Mouse (Mus musculus) left cerebral cortex, adult 9 months (tissue): ENCODE results near the gene Exoc6b.

Experiments
- DNase-seq, 2 experiments: peaks; one replicate each; pipeline ENCODE4 v3.0.0; 2022; ENCODE audit warnings: low spot score in 2 of 2

Exoc6b gene

DNA sequence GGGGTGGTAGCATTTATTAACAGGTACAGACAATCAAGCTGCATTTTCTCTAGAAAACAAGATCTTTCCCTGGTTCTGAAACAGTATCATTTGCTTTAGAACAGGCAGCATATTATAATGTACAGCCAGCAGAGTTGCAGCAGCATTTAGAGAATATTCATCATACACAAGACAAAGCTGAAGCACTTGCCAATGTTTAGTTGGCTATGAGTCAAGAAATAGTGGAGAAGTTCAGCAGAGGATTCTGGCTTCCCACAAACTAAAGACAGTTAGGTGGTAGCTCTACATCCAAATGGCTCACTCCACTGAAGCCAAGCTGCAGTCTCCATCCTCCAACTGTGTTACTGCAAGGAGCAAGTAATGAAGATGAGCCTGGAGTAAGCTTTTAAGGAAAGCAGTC lies 342.4 kb downstream of the Exoc6b start:
- no peak for DNase-seq

DNA sequence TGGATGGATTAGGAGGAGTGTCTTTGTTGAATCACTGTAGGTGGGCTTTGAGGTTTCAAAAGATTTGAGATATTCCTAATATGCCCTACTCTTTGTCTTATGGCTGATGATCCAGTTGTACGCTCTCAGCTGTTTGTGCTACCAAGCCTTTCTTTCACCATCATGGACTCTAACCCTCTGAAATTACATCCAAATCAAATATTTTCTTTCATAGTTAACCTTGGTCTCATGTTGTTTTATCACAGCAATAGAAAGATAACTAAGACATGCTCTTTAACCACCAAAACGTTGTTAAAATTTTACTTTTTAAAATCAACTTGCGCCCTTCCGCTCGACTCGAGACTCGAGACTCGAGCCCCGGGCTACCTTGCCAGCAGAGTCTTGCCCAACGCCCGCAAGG lies 356.1 kb downstream of the Exoc6b start:
- no peak for DNase-seq

DNA sequence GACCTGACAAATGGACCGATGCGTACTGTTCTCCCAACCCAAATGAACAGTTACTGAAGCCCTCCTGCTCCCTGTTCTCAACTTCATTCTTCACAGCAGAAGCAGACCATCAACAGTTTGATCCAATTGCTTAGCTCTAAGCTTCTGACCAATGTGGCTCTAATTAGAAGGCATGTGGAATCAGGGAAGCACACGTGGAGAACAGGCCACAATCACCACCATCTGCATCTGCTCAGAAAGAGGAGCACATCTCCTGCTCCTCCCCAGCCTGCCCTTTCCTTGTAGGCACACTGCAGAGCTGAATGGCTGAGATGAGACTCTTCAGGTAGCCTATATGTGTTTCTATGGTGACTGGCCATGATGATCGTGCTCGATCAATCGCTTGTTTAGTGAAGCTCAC lies 358.5 kb downstream of the Exoc6b start:
- no peak for DNase-seq

DNA sequence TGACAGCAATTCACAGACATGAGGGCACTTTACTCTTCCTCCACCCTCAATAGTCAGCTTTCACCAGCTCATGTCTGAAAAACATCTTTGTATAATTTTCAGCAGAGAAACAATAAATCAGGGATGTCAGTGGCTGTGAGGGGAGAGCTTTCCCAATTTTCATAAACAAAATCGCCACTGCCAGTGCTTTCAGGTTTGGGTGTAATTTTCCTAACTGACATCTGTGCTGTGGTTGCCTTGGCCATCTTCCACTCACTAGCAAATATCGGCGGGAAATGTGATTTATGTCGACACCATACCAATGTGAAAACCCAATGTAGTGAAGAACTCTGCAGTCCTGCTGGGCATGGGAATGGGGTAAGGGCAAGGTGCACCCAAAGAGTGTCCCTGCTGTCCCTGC lies 360.7 kb downstream of the Exoc6b start:
- DNase-seq, result no peak

DNA sequence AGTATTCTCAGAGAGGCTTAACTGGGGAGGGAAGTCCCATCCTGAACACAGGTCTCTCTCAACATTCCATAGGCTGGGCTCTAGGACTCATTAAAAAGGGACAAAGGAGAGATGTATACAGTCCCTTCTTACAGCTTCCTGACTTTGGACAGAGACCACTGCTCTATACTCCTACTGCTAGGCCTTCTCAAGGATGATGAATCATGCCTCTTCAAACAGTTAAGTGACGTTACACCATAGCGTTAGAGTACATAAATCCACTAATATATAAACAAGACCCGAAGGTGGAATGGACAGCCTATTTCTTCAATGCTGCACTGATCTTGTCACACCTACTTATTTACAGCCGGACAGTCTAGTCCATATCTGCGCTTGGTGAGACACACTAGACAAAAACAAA lies 369.7 kb downstream of the Exoc6b start:
- no peak for DNase-seq

DNA sequence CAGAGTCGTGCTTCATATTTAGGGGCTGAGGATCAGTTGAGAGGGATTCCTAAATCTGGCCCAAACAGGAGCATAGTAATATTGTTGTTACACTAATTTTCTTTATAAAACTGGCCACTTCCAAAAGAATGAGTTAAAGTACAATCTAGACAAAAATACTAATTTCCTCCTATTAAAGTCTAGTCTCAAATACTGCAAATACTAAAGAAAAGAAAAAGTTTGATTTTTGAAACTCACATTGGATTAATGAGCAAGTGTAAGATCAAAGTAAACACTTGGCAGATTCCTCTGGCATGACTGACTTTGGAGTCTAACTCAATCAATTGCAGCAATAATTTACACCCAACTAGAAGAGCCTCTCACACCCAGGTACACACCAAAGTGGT lies 371.0 kb downstream of the Exoc6b start:
- no peak for DNase-seq

DNA sequence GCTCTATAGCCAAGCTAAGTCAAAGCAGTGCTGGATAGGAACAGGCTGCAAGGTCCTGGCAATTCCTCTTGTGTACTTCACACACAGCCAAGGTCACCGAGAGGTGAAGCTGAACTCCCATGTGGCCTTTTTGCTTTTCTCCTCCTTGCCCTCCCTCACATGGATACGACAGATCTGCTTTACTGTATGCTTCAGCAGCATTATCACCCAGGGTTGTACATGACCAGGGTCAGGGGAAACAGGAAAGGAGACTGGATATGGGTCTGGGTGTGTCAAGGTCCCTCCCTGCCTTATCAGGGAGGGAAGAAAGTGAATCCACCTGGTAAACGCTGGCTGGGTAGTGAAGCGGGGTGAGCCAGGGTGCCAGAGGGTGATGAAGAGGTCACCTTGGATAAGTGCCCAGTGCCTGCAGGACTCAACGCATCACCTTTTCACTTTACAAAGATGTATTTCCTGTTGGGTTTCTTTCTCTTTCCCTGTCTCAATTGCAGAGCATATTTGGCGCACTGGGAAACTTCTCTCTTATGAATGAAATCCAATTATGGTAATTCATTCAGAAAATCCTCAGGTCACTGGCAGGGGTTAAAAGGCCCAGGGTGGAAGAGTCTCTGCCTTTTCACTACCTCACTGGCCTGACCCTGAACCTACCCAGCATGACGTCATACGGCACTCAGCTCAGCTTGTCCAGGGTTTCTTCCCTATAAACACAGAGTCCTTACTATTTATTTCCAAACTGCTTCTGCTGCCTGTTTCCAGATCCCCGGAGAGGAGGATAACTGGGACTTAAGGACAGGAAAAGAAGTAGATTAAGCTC lies 371.6 kb downstream of the Exoc6b start:
- no peak for DNase-seq

DNA sequence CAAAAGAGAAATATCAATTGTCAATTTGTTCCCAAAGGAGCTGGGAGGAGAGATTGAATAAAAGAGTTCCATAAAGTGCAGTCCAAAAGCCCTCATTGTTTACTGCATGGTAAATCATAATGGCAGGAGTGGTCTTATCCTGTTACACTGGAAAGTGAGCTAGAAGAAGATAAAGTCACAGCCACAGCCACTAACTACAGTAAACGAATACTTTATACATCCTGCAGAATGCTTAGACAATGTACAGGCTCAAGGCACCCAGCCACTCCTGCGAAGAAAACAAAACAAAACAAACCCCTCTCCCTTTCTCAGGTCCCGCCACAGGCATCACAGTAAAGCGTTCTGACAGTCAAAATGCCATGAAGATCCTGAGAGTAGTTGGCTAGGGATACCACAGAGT lies 375.5 kb downstream of the Exoc6b start:
- DNase-seq, result no peak

DNA sequence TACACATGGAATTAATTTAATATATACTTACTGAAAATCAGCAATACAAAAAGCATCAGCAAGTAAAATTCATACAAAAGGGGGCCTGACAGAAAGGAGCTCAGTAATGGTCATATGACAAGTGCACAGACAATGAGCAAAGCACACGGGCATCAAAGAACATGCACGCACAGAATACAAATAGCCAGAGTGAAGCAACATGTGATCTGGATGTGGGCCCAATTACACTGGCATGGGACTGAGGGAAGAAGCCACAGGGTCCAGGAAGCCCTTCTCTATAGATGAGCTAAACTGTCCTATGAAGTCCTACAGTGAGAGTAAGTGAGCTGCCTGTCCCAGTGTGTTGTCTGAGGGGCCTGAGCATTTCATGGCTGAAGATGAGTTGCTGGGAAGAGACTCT lies 376.1 kb downstream of the Exoc6b start:
- no peak for DNase-seq

DNA sequence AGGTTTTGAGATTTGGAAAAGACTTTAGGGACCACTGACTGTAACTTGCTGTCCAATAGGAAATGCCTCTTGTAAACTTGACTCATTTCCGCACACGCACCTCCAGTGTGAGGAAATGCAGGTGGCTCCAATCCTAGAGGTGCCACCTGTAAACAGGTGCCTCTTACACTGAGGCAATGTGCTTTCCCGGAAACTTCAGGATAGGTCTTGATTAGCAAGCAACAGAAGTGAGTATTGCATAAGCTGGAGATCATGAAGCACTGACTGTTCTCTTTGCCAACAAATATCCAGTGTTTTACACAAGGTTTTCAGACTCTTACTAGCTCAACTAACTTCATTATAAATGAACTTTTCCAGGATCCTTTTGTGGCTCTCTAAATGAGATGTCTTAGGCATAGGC lies 377.4 kb downstream of the Exoc6b start:
- DNase-seq, result no peak

DNA sequence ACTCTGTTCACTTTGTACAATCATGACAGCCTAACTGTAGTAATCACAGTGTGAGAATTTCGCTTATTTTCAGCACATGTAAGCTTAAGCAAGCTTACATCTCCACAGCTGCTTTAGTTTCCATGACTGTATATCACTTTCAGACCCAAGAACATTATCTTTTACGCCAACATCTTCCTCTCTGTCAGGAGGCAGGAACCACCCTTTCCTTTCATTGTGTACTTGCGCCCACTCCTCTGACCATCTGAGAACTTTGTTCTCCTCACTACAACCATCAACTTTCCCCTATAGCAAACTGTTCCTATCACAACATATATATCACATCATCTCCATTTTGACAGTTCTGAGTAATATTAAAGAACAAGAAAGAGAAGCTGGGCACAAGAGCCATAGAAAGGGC lies 391.5 kb downstream of the Exoc6b start:
- DNase-seq, result no peak

DNA sequence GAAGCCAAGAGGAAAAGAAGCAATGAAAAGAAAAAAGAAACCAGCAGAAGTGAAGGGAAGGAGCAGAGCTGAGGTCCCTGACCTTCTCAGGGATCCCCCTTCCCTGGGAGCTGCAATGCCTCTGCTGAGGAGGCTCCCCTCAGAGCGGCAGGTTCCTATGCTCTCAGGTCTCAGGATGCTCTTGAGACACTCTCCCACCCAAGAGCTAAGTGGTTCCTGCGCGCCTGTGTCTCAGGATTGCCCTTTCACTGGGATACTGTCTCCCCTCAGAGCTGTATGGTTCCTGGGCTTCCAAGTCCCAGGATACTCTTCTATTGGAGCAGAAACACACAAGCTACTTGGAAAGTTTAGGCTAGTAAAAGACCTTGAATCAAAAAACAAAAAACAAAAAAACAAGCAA lies 394.4 kb downstream of the Exoc6b start:
- DNase-seq, result no peak

DNA sequence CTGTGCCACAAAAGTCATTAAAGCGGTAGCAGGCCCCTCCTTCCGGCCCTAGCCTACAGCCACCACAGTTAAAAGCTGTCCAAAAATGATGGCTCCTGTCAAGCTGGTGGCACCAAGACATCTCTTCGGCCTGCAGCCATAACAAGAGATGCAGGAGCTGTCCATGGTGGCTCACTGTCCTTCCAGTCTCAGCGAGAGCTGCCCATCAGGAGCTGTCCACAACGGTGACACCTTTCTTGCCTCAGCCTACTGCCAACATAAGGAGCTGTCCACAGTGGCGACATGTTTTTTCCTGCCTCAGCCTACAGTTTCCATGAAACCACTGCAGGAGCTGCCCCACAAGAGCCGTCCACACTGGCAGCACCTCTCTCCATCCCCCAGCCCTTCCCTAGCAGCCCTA lies 395.2 kb downstream of the Exoc6b start:
- DNase-seq, result no peak

DNA sequence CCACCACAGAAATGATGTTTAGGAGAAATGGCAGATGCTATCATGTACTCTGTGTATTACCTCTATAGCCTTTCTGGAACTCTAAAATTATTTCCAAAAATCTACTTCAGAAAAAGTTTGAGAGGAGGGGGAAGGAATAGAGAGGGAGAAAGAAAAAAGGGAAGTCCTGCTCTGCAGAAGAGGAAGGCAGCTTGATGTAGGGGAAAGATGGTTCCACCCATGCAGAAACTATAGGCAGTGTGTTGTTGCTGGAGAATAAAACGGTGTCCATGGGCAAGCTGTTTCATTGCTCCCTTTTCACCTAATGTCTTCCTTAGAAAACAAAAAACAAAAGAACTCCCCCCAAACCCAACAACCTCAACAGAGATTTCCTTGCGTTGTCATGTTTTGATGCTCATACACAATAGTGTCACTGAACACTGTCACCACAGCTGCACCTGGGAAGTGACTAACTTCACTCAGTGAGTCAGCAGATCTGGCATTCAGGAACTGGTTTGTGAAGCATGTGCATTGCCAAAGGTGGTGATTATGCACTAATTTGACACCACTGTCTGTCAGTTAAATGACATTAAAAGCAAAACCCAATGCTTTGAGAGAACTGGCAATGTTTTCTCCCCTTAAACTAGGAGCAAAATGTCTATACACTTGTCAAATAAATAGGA lies 407.7 kb downstream of the Exoc6b start:
- no peak for DNase-seq

DNA sequence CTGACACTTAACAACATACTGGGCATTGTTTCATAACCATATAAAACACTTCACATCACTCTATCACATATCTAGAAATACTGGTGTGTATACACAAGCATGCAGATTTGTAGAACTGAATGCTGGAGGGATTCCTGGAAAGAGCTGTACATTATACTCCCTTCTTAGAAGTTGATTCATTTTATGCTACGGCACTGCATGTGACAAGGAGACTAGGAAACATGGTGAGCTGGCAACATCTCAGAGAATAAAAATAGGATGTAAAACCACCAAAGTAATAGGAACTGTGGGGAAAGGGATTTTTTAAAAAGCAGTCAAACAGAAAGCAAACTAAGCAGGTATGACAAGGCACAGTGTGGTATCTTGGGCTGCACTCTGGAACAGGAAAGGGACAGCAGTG lies 408.3 kb downstream of the Exoc6b start:
- DNase-seq, result no peak

DNA sequence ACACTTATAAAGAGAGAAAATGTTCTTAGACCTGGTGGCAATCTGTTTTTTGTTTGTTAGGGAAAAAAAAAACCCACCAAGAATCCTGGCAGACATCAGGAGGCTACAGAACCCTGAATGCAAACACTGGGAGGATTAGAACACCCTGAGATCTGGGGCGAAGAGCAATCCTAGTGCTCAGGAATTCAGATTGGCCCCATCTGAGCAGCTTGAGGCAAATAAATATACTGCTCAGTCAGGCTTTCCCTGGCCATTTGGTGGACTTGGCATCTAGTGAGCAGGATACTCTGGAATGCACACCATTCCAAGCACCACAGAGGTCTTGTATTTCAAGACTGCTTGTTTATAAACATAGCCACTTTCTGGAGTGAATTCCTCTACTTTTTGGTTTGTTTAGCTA lies 412.2 kb downstream of the Exoc6b start:
- DNase-seq, result no peak

DNA sequence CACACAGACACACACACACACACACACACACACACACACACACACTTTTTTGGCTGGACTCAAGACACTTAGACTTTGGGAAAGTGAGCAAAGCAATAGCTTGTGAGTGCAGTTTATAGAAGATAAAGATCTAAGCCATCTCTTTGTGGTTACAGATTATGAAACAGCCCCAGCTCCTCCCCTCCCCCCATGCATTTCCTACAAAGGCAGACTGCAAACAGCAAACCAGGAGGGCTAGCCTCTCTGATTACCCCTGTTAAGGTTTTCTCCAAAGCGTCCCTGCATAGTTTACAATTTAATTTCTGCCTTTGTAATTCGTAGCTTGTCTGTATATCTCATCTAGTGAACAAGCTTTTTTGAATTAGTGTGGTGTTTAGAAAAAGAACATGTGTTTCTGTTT lies 412.6 kb downstream of the Exoc6b start:
- DNase-seq, result no peak

DNA sequence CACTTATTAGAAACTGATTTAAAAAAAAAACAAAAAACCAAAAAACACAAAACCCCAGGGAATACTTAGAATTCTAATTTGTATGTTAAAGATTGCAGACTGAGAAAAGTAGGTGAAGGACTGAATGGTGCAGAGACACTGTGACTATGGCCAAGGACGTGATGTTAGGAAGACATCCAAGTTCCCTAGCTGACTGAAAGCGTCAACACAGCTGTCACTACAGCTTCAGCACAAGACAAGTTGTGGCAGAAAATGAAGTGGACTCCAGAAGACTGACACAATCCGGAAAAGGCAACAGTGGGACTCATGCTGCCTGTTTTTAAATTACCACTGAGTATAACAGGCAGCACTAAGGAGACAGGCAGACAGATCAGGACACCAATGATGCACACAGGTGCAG lies 417.4 kb downstream of the Exoc6b start:
- no peak for DNase-seq

DNA sequence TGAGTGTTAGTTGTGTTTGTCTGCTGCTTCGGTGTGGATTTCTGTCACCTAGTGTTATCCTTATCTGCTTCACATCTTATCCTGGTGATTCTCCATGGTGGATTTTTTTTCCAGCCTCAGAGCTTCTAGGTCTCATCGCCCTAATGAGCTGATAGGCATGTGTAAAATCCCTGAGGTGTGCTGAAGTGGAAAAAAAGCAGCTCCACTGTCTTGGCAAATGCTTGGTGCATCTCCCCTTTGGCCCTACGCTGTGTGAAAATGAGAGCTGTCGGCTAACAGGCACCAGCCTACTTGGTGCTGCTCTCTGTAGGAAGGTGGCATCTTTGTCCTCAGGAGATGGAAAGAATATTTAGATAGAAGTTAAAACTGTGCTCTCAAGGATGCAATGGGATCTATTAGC lies 422.1 kb downstream of the Exoc6b start:
- no peak for DNase-seq

DNA sequence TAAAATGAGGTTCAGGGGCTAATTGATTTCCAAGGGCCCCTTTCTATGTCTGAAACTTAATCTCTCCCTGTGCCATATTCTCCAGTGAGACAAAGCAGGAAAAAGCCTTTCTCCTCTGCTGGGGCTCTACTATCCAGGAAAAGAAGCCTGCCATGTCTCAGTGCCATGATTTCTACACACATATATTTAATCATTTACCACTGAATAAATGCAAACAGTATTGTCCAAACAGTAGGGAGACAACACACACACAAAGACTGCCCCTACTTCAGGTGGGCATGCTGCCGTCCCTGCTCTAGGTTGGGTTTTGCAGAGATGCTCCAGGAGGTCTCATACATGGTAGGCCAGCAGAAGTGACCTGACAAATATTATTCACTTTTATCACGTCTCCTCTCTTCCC lies 422.6 kb downstream of the Exoc6b start:
- no peak for DNase-seq

DNA sequence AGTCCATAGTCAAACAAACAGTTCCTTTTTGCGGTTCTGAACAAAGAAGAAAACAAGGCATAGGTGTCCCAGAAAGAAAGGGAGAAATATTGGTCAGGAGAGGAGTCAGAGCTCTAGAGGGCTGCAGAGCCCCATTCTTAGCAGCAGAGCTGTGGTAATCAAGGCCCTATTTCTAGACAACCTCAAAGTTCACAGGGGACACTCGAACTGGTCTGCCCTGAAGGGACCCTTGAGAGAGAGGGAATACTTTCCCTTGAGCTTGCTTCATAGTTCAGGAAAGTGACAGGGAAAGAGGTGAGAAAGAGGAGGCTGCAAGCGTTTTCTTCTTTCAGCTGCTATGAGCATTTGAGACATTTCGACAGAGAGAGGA lies 428.3 kb downstream of the Exoc6b start:
- DNase-seq, result no peak

DNA sequence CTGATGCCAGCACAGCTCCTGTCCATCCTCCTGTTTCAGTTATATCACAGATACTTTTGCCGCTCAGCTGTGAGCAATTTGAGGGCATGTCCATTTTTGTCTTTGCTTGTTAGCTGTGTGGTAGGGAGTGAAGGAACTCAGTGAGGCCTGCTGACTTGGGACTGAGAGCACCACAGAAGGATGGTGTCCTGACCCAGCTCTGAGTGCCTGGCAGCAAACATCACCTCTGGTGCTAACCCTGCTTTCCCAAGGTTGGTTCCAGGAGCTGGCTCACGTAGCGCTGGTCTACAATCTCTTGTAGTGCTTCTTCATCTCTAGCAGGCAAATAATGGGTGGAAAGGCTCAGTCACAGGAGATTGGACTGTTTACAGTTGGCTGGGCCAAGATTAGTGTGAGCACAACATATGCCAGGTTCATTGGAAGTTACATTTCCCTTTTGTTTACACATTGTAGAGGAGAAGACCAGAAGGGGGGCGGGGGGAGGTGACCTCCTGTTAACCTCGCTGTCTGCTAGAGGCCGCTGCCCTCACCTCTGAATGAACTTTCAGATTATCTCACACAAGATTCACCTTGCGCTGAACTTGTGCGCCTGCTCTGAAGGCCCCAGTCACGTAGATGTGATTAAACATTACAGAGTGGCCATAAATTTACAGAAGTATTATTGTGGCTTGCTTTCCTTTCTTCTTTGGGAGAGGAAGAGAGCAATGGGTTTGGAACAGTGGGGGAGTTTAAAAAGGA lies 428.8 kb downstream of the Exoc6b start:
- DNase-seq, result no peak

DNA sequence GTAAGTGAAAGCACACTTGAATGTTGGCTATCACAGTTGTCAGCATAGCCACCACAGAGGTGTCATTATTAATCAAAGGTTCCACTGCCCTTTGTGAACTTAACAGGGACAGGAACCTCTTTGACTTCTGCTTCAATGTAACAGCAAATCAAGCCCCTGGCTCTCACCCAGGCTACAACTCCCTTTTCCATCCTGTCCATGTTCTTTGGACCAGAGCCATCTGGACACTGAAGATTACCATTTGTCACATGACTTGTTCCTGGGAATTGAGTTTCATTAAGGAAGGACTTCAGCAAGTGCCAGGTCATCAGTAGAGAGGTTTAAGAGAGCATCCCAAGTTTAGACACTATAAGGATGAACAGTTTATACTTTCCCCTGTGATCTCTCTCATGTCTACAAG lies 431.1 kb downstream of the Exoc6b start:
- no peak for DNase-seq
